10 mouse cellular contexts compared by ENCODE assay signal in the genomic region with DNA sequence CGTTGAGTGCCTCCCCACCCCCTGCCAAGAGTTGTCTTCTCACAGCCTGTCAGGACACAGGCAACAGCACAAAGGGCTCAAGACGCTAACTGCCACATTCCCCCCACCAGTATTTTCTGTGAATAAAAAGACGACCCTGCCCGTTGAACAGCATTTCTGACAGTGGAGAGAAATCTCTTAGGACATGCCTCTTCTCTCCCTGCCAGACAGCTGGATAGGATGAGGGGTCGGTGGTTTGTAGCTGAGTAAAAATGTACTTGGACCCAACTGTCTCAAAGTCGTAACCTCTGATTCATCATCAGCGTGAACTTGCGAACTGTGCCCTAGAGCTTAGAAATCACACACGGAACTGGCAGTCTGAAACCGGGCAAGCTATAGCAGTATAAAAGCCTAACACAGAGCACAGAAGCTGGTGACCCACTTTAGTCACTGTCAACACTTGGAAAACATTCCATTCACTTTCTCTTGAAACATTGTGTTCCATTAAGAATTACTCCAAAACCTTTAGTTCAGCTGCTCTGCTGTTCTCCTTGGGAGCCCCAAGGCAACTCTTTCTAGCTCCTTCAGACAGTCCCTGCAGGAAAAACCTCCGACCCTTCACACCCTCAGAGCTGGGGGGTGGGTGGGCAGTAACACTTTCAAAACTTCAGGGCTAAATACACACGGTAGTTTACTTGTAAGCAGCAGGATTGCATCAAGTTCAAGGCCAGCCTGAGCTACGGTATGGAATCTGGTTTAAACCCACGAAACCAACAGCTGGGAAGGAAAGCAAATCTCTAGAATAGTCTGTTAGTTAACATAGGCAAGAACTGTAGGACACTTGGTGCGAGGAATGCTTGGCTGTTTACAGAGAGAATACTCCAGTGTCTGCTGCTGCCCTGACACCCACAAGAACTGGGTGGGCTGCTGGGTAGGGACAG. TPM values are rescaled to one million over a fixed set of nuclear protein-coding genes. Genes with fewer than 3 reads are reported as not detected.
DNase-seq lines count a peak whose midpoint lies in the region; ATAC-seq and TF ChIP-seq lines count a peak whose summit lies in the region.
"Had no signal": no experiment of that assay in that cellular context is flagged by ENCODE, and none has a peak within 500 bp of the region (broad histone marks: within the 10 kb centered on the region; RNA-seq: fewer than 3 reads in every experiment).

No protein-coding gene starts in this region.

- 0 out of 2 replicates have a peak, but pooled peaks cover 3% of the 10 kb centered on the region for H3K4me1 ChIP-seq in spleen, adult 2 months (ENCODE audit: control insufficient read depth, insufficient read depth, insufficient read length)
- no peaks in the 10 kb centered on the region; the same call in none of the 2 replicates for H3K4me1 ChIP-seq in liver, embryonic 16.5 days (ENCODE audit: control insufficient read depth, low read depth, low read length)
- no peaks in the 10 kb centered on the region; the same call in 1 of the 2 replicates for H3K4me1 ChIP-seq in stomach, postnatal 0 days (replicated peaks; ENCODE audit: control insufficient read depth, insufficient read depth)

- no peak for TF ChIP-seq POLR2A in spleen, adult 2 months (IDR thresholded peaks at IDR 0.05; ENCODE audit: low read depth, low read length)

- no peaks in the 10 kb centered on the region for H3K27me3 ChIP-seq in spleen, adult 2 months (ENCODE audit: control insufficient read depth, insufficient read depth, low read length)
- no peaks in the 10 kb centered on the region for H3K27me3 ChIP-seq in liver, embryonic 16.5 days (ENCODE audit: control insufficient read depth, insufficient read depth, low read depth, low read length)
- H3K27me3 ChIP-seq in stomach, postnatal 0 days (ENCODE audit: control insufficient read depth, insufficient read depth, low read length) = no peaks in the 10 kb centered on the region

- peak; percentile 41 for DNase-seq in adrenal gland, postnatal 14 days
- no peak for DNase-seq in adrenal gland, postnatal 25 days
- no peak for DNase-seq in spleen, adult 2 months (ENCODE audit: low read depth in 1 of 2, low spot score in 2 of 2)
- no peak for DNase-seq in spleen, postnatal 36 days (ENCODE audit: low spot score in 2 of 2)
- DNase-seq in stomach, postnatal 0 days (ENCODE audit: low spot score) = no peak
- no peak for DNase-seq in layer of hippocampus, adult 8-10 months (ENCODE audit: low spot score in 2 of 2)
- no peak for DNase-seq in left cerebral cortex, adult 9 months (ENCODE audit: low spot score in 2 of 2)
- DNase-seq: cerebellum, postnatal 14 days had no signal

- no peak for ATAC-seq in liver, embryonic 16.5 days (ENCODE audit: low read depth)
- no peak for ATAC-seq in stomach, postnatal 0 days (ENCODE audit: low FRiP score, low TSS enrichment)

- peak overlapping the region; percentile 52 for H3K27ac ChIP-seq in spleen, adult 2 months (ENCODE audit: insufficient read depth, low read length)
- peak overlapping the region; percentile 77 for H3K27ac ChIP-seq in liver, embryonic 16.5 days (ENCODE audit: low read length)
- H3K27ac ChIP-seq in stomach, postnatal 0 days (replicated peaks) = peak overlapping the region; percentile 92

- H3K9me3 ChIP-seq in liver, embryonic 16.5 days (replicated peaks; ENCODE audit: control insufficient read depth, low read length) = no peaks in the 10 kb centered on the region
- no peaks in the 10 kb centered on the region for H3K9me3 ChIP-seq in stomach, postnatal 0 days (ENCODE audit: control insufficient read depth, low read length)

- peak overlapping the region; percentile 46 for H3K4me2 ChIP-seq in liver, embryonic 16.5 days (ENCODE audit: low read depth, low read length)
- peak overlapping the region; percentile 72 for H3K4me2 ChIP-seq in stomach, postnatal 0 days (replicated peaks; ENCODE audit: low read depth)

- H3K36me3 ChIP-seq in spleen, adult 2 months (ENCODE audit: control insufficient read depth, insufficient read depth, low read length) = no peaks in the 10 kb centered on the region
- H3K36me3 ChIP-seq in liver, embryonic 16.5 days (ENCODE audit: control insufficient read depth, insufficient read depth) = no peaks in the 10 kb centered on the region
- H3K36me3 ChIP-seq in stomach, postnatal 0 days (ENCODE audit: control insufficient read depth, insufficient read depth, low read length) = no peaks in the 10 kb centered on the region

- no peak overlapping the region for H3K4me3 ChIP-seq in spleen, adult 2 months (ENCODE audit: extremely low read depth, insufficient read depth, insufficient read length)
- peak overlapping the region; percentile 22 for H3K4me3 ChIP-seq in liver, embryonic 16.5 days (ENCODE audit: low read depth, low read length)
- H3K4me3 ChIP-seq in stomach, postnatal 0 days (ENCODE audit: low read depth, low read length) = peak overlapping the region; percentile 45; the same call in 1 of the 2 replicates

- no peak for TF ChIP-seq CTCF in spleen, adult 2 months (IDR thresholded peaks at IDR 0.05; ENCODE audit: extremely low read depth, insufficient read depth, insufficient read length, insufficient replicate concordance)
- no peak for TF ChIP-seq CTCF in stomach, postnatal 0 days (IDR thresholded peaks at IDR 0.05; ENCODE audit: low read depth)

- no peak for TF ChIP-seq EP300 in stomach, postnatal 0 days (optimal IDR thresholded peaks at IDR 0.05)

- WGBS in spleen, adult 2 months = 75% methylated on average over 15 of the region's 15 CpGs
- WGBS in liver, embryonic 16.5 days (ENCODE audit: insufficient replicate concordance) = 50% methylated on average over 15 of the region's 15 CpGs
- 35% methylated on average over 15 of the region's 15 CpGs for WGBS in stomach, postnatal 0 days

- no peak overlapping the region for H3K9ac ChIP-seq in liver, embryonic 16.5 days (ENCODE audit: low read depth, low read length)
- 0 out of 2 replicates have a peak overlapping the region, but pooled peaks have one; percentile 18 for H3K9ac ChIP-seq in stomach, postnatal 0 days (ENCODE audit: low read length)

RNA-seq across cellular contexts. Expression of a gene that starts 1.5 kb away (rescaled TPM):
- total RNA-seq in adrenal gland, postnatal 14 days (2021) = 37.0 and 37.9 TPM in 2 replicates
- 40.4 and 48.4 TPM in 2 replicates for total RNA-seq in adrenal gland, postnatal 25 days (2021)
- polyA plus RNA-seq in spleen, adult 2 months (2012; rRNA removed) = 11.3 and 12.0 TPM in 2 replicates
- polyA plus RNA-seq in liver, embryonic 16.5 days (2015; fragmentation: Nextera tagmentation; extraction: Ambion mirVana) = 20.1 and 20.6 TPM in 2 replicates
- polyA plus RNA-seq in stomach, postnatal 0 days (2015; fragmentation: Nextera tagmentation; extraction: Ambion mirVana) = 5.5 TPM in 2 replicates
- total RNA-seq in layer of hippocampus, adult 8-10 months (2022) = 10 to 100 TPM; 46.4 to 55.0 (median 53.4) TPM

RNA-seq across cellular contexts. Expression of a gene that starts 15.3 kb away (rescaled TPM):
- total RNA-seq in adrenal gland, postnatal 14 days (2021) = 0.23 TPM in 1 of 2 replicates, not detected in the other
- total RNA-seq in adrenal gland, postnatal 25 days (2021) = 0.27 TPM in 1 of 2 replicates, not detected in the other
- polyA plus RNA-seq in spleen, adult 2 months (2012; rRNA removed) = not detected in 2 replicates
- polyA plus RNA-seq in liver, embryonic 16.5 days (2015; fragmentation: Nextera tagmentation; extraction: Ambion mirVana) = not detected in 2 replicates
- not detected in 2 replicates for polyA plus RNA-seq in stomach, postnatal 0 days (2015; fragmentation: Nextera tagmentation; extraction: Ambion mirVana)
- total RNA-seq in layer of hippocampus, adult 8-10 months (2022) = under 1 TPM in 1 of 4 experiments, not detected in 3; 0.45 TPM

RNA-seq across cellular contexts. Expression of a gene that starts 24.4 kb away (rescaled TPM):
- 659 and 675 TPM in 2 replicates for total RNA-seq in adrenal gland, postnatal 14 days (2021)
- total RNA-seq in adrenal gland, postnatal 25 days (2021) = 531 and 557 TPM in 2 replicates
- polyA plus RNA-seq in spleen, adult 2 months (2012; rRNA removed) = 95.8 and 162 TPM in 2 replicates
- polyA plus RNA-seq in liver, embryonic 16.5 days (2015; fragmentation: Nextera tagmentation; extraction: Ambion mirVana) = 348 and 350 TPM in 2 replicates
- 514 and 516 TPM in 2 replicates for polyA plus RNA-seq in stomach, postnatal 0 days (2015; fragmentation: Nextera tagmentation; extraction: Ambion mirVana)
- total RNA-seq in layer of hippocampus, adult 8-10 months (2022) = 100 to 1,000 TPM; 177 to 207 (median 191) TPM

RNA-seq across cellular contexts. Expression of a gene that starts 28.5 kb away (rescaled TPM):
- 2.2 and 47.2 TPM in 2 replicates for total RNA-seq in adrenal gland, postnatal 14 days (2021)
- 0.55 and 9.2 TPM in 2 replicates for total RNA-seq in adrenal gland, postnatal 25 days (2021)
- polyA plus RNA-seq in spleen, adult 2 months (2012; rRNA removed) = 0.08 and 0.19 TPM in 2 replicates
- polyA plus RNA-seq in liver, embryonic 16.5 days (2015; fragmentation: Nextera tagmentation; extraction: Ambion mirVana) = 72.1 and 86.0 TPM in 2 replicates
- 2.1 and 3.6 TPM in 2 replicates for polyA plus RNA-seq in stomach, postnatal 0 days (2015; fragmentation: Nextera tagmentation; extraction: Ambion mirVana)
- total RNA-seq in layer of hippocampus, adult 8-10 months (2022) = 1 to 10 TPM in 2 of 4 experiments, under 1 TPM in 1, not detected in 1; 0.41 to 1.2 (median 1.0) TPM
- total RNA-seq: heart, postnatal 36 days had no signal

RNA-seq across cellular contexts. Expression of a gene that starts 39.8 kb away (rescaled TPM):
- 177 and 179 TPM in 2 replicates for total RNA-seq in adrenal gland, postnatal 14 days (2021)
- 176 and 192 TPM in 2 replicates for total RNA-seq in adrenal gland, postnatal 25 days (2021)
- polyA plus RNA-seq in spleen, adult 2 months (2012; rRNA removed) = 106 and 148 TPM in 2 replicates
- 170 and 175 TPM in 2 replicates for polyA plus RNA-seq in liver, embryonic 16.5 days (2015; fragmentation: Nextera tagmentation; extraction: Ambion mirVana)
- polyA plus RNA-seq in stomach, postnatal 0 days (2015; fragmentation: Nextera tagmentation; extraction: Ambion mirVana) = 286 and 296 TPM in 2 replicates
- 100 to 1,000 TPM; 123 to 145 (median 138) TPM for total RNA-seq in layer of hippocampus, adult 8-10 months (2022)
